Mouse (Mus musculus): ENCODE results near the gene Cdc7.

Cdc7 gene

GRCm38 (mm10) chr5:107025809-107026208 lies 61.7 kb downstream of the Cdc7 start:
- DNase-seq: no peak

DNA sequence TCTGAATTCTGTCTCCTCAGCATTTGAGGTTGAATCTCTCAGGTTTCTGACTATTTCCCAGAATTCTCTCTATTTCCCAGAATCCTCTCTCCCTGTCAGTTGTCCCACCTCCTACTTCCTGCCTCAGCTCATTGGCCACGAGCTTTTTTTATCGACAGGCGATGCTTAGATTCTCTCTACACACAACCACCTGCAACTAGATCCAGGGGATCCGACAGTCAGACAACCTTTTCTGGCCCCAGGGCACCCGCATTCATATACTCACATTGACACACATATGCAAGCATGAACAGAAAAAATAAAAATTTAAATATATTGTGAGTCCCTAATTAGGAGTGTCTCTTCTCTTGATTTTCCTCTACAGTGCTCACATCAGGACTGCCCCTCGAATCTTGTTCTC lies 63.5 kb downstream of the Cdc7 start:
- DNase-seq: no peak

DNA sequence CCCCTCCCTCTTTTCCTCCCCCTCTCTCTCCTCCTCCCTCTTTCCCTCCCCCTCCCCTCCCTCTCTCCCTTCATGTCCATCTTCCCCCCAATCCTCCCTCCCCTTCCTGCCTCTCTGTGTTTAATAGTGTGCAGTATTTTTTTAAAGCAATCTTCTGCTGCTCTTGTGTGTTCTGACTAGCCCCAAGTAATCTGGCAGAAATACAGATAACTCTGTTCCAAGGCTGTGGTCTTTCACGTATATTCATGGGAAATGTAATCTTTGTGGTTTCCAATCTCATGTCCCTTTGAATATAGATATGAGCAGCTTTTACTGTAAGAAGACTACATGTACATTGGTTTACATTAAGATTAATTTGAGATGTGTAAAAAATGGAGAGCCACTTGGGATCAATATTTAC lies 64.4 kb downstream of the Cdc7 start:
- no peak for DNase-seq

GRCm38 (mm10) chr5:107029801-107030200 lies 65.7 kb downstream of the Cdc7 start:
- no peak for DNase-seq

DNA sequence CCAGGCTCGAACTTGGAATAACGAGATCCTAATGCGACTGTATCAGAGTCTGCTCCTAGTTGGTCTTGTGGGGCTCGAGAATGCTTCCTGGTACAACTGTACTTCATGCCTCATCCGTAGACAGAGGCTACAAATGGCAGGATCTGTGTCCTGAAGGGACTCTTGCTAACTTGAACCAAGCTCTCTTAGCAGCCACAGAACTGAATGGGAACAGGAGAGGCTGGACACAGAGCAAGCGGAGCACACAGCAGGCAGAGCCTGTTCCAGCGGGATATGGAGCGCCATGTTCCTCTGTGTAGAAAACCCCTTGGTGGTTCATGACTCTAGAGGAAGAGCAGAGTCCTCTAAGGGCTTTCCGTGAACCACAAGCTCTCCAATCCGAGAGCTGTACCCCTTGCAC lies 66.7 kb downstream of the Cdc7 start:
- DNase-seq: no peak
